Mouse (Mus musculus) limb, embryonic 14.5 days (tissue): Measurements from ENCODE around the gene Stk40. TPM values are rescaled to one million over a fixed set of nuclear protein-coding genes. Genes with fewer than 3 reads are reported as not detected.

Experiments
- ATAC-seq: fragments of 200-750 bp; cut with Nextera tagmentation; 2 replicates; pipeline ENCODE4 v1.8.0; 2017; ENCODE audit warnings: low read depth, moderate number of reproducible peaks, moderate TSS enrichment; ENCODE audit not compliant: low FRiP score
- DNase-seq: peaks from one replicate; pipeline ENCODE4 v3.0.0-alpha.2; 2015; ENCODE audit warnings: low spot score
- H3K27ac ChIP-seq: fragments of 300-500 bp; sonication (generic); replicated peaks from 2 replicates; pipeline ENCODE4 v1.5.1; 2014; ENCODE audit warnings: low read depth, mild to moderate bottlenecking, low read length, moderate library complexity, mixed read lengths
- H3K27me3 ChIP-seq: fragments of 300-500 bp; sonication (generic); 2 replicates; pipeline ENCODE4 v1.6.1; 2014; ENCODE audit warnings: low read length, mixed read lengths; ENCODE audit not compliant: control insufficient read depth, insufficient read depth
- H3K36me3 ChIP-seq: fragments of 300-500 bp; sonication (generic); 2 replicates; pipeline ENCODE4 v1.6.1; 2014; ENCODE audit warnings: mild to moderate bottlenecking, low read length, moderate library complexity, mixed read lengths; ENCODE audit not compliant: control insufficient read depth, insufficient read depth
- H3K4me1 ChIP-seq: fragments of 300-500 bp; sonication (generic); 2 replicates; pipeline ENCODE4 v1.6.1; 2014; ENCODE audit warnings: antibody characterized with exemption, low read length, mixed read lengths; ENCODE audit not compliant: control insufficient read depth, insufficient read depth
- H3K4me2 ChIP-seq: fragments of 300-500 bp; sonication (generic); replicated peaks from 2 replicates; pipeline ENCODE4 v1.6.1; 2014; ENCODE audit warnings: low read depth, mild to moderate bottlenecking, low read length, moderate library complexity; ENCODE audit not compliant: severe bottlenecking
- H3K4me3 ChIP-seq: fragments of 300-500 bp; sonication (generic); replicated peaks from 2 replicates; pipeline ENCODE4 v1.5.1; 2014; ENCODE audit warnings: low read length
- H3K9ac ChIP-seq: fragments of 300-500 bp; sonication (generic); 2 replicates; pipeline ENCODE4 v1.6.1; 2014; ENCODE audit warnings: mild to moderate bottlenecking, low read depth, low read length, moderate library complexity; ENCODE audit not compliant: severe bottlenecking
- H3K9me3 ChIP-seq: fragments of 300-500 bp; sonication (generic); 2 replicates; pipeline ENCODE4 v1.6.1; 2016; ENCODE audit warnings: low read length; ENCODE audit not compliant: control insufficient read depth
- POLR2A ChIP-seq: fragments of 200-500 bp; IDR thresholded peaks from 2 replicates; pipeline ENCODE4 v1.8.0; 2012; ENCODE audit warnings: inconsistent platforms, mild to moderate bottlenecking, moderate library complexity, borderline replicate concordance; ENCODE audit not compliant: insufficient read depth, insufficient read length; ENCODE audit errors: extremely low read depth
- WGBS: fragments of 180-500 bp; shearing (Covaris S2); extraction: QIAGEN DNeasy Blood & Tissue Kit; methylation state at CpG from one replicate; pipeline ENCODE4 v1.1.7; 2014; 5-methylcytosine and 5-hydroxymethylcytosine counted together
- polyA plus RNA-seq, 2 experiments: library from polyadenylated mRNA; depleted of rRNA in 1 of 2; stranded (reverse) in 1 of 2; unstranded in 1 of 2; fragments of >200 nt; fragmentation: Nextera tagmentation in 1 of 2; extraction: Ambion mirVana in 1 of 2; gene quantifications; 2 replicates each; pipeline versions ENCODE4 v1.2.1 to v1.2.3; 2012 to 2014

Stk40 gene
- polyA plus RNA-seq, 2 experiments, result 21.3 to 27.9 TPM

DNA sequence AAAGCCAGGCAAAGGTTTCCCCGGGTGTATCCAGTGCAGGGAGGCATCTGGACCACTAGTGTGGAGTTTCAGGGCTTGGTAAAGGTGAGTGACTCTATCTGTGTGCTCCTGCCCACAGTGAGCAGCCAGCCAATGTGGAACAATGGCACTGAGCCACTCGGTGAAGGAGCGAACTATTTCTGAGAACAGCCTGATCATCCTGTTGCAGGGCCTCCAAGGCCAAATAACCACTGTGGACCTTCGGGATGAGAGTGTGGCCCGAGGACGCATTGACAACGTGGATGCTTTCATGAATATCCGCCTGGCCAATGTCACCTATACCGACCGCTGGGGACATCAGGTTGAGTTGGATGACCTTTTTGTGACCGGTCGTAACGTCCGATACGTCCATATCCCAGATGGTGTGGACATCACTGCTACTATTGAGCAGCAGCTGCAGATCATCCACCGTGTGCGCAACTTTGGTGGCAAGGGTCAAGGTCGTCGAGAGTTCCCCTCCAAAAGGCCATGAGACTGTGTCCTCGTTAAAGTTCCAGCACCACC lies 6.0 kb upstream of the Stk40 start:
- H3K4me2 ChIP-seq, result no peak overlapping the region
- no peak overlapping the region for H3K27ac ChIP-seq
- H3K9ac ChIP-seq, result no peak overlapping the region
- no peaks in the 10 kb centered on the region for H3K27me3 ChIP-seq
- H3K4me1 ChIP-seq, result peaks cover 4% of the 10 kb centered on the region; the same call in 1 of the 2 replicates
- 90% methylated on average over 20 of the region's 20 CpGs for WGBS
- H3K9me3 ChIP-seq, result no peaks in the 10 kb centered on the region
- peaks cover 6% of the 10 kb centered on the region; the same call in 1 of the 2 replicates for H3K36me3 ChIP-seq
- no peak overlapping the region for H3K4me3 ChIP-seq
- DNase-seq, result no peak
- TF ChIP-seq POLR2A, result no peak
- no peak for ATAC-seq

DNA sequence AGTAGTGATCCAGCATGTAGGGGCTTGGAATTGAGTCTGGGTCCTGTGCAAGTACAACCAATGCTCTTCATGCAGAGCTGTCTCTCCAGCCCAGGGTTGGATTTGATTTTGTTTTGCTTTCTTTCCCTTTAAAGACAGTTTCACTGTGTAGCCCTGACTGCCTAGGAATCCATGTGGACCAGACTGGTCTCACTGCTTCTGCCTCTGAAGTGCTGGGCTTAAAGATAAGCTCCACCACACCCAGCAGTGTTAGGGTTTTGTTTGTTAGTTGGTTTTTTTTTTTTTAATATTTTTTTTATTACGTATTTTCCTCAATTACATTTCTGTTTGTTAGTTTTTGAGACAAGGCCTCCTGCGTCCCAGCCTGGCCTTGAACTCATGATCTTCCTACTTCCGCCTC lies 4.4 kb upstream of the Stk40 start:
- peaks cover 8% of the 10 kb centered on the region for H3K4me1 ChIP-seq
- TF ChIP-seq POLR2A, result no peak

DNA sequence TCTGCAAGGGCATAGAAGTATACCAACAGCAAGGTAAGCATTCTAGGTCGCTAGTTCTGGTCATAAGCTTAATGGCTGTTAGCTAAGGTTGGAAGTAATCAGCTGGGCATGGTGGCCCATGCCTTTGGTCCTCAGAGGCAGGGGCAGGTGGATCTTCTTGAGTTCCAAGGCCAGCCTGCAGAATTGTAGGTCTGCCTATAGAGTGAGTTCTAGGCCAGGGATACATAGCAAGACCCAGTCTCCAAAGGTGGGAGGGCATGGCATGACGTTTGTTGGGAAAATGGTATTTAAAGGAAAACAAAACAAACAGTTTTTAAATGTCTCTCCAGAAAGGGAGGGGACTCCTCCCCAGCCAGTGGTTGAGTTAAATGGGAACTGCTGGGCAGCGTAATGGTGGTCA lies 3.0 kb upstream of the Stk40 start:
- Histone ChIP-seq H3K27me3 (no peaks in the 10 kb centered on the region), H3K9ac (no peak overlapping the region), H3K4me1 (peaks cover 19% of the 10 kb centered on the region), H3K9me3 (no peaks in the 10 kb centered on the region), H3K4me3 (no peak overlapping the region), H3K27ac (no peak overlapping the region), H3K36me3 (peaks cover 6% of the 10 kb centered on the region; the same call in 1 of the 2 replicates), H3K4me2 (no peak overlapping the region)
- DNase-seq (no peak), ATAC-seq (no peak)
- WGBS, result 82% methylated on average over 3 of the region's 3 CpGs
- no peak for TF ChIP-seq POLR2A

More for the DNA sequence above, 4.4 kb upstream of the Stk40 start:
- Histone ChIP-seq H3K27ac (no peak overlapping the region), H3K9me3 (no peaks in the 10 kb centered on the region), H3K9ac (no peak overlapping the region), H3K4me3 (no peak overlapping the region), H3K36me3 (peaks cover 6% of the 10 kb centered on the region; the same call in 1 of the 2 replicates), H3K27me3 (no peaks in the 10 kb centered on the region), H3K4me2 (no peak overlapping the region)
- ATAC-seq (no peak), DNase-seq (no peak)
- 88% methylated on average over 3 of the region's 3 CpGs for WGBS

DNA sequence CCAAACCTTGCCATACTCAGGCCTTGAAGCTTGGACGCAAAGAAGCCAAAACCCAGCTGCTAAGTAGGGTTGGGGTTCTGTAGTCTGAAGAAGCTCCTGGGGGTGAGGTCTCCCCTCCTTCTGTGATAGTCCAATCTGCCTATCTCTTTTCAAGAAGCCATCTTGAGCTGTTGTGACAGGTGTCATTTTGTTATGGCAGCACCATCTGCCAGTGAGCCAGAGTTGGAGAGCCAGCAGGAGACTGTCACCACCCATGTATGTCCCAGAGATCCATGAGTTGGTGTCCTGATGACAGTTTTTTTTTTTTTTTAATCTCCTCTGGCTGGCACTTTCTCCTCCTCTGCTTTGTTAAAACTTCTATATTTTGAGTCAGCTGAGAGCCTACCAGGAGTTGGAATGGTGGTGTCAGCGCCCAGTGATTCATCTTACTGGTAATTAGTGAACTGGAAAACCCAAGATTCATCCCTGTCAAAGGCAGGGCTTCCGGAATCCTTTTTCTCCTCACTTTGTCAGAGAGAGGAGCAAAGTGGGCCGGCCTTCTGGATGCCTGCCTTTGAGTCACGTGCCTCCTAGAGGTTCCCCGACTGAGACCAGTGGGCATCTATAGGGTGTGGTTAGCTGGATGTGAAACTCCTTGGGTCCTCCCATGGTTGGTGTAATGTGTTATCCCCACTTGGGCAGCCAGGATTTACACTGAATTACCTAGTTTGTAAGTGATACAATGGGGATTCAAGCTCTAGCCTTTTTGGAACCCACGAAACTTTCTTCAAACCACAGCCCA lies 1.5 kb upstream of the Stk40 start:
- WGBS, result 48% methylated on average over 7 of the region's 7 CpGs
- H3K9me3 ChIP-seq, result no peaks in the 10 kb centered on the region
- no peak for TF ChIP-seq POLR2A
- no peak overlapping the region for H3K27ac ChIP-seq
- H3K36me3 ChIP-seq, result peaks cover 6% of the 10 kb centered on the region; the same call in 1 of the 2 replicates
- peaks cover 19% of the 10 kb centered on the region for H3K4me1 ChIP-seq
- no peaks in the 10 kb centered on the region for H3K27me3 ChIP-seq
- no peak overlapping the region for H3K9ac ChIP-seq
- DNase-seq, result no peak
- ATAC-seq, result no peak
- 0 out of 2 replicates have a peak overlapping the region, but pooled peaks have one; percentile 95 for H3K4me3 ChIP-seq
- H3K4me2 ChIP-seq, result peak overlapping the region; percentile 85; the same call in 1 of the 2 replicates

DNA sequence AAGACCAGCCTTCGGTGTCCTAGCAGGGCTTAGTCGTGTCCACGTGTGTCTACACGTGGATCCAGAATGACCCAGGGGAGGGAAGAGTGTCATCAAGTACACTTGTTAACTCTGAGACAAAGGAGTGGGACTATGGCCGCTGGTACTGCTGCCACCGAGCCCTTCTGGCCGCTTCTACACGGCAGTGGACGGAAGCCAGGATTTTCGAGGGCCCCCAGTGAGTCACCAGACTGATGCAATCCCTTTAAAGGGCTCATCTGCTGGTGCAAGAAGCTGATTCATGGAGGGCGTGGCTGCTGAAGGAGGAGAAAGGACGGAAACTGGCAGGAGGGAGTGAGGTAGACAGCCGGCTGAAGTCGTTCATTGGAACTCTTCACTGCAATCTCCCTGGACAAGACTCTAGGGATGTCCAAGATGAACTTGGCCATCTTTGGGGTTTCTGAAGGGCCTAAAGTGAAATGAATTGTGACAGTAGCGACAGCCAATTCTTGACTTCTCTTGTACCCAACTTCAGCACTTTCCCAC lies 638 bp upstream of the Stk40 start:
- Histone ChIP-seq H3K4me2 (peak overlapping the region; percentile 85), H3K27ac (peak overlapping the region; percentile 79), H3K27me3 (no peaks in the 10 kb centered on the region), H3K4me1 (peaks cover 22% of the 10 kb centered on the region), H3K9ac (peak overlapping the region; percentile 48), H3K36me3 (peaks cover 4% of the 10 kb centered on the region; the same call in 1 of the 2 replicates), H3K4me3 (peak overlapping the region; percentile 95), H3K9me3 (no peaks in the 10 kb centered on the region)
- ATAC-seq (peak; percentile 49), DNase-seq (peak; percentile 68)
- 2% methylated on average over 15 of the region's 15 CpGs for WGBS
- no peak for TF ChIP-seq POLR2A
